Mouse (Mus musculus) cerebellum, adult 2 months (tissue): Measurements from ENCODE around the gene Cphx3.
"Not testable (repeated sequence)": the region's sequence is repeated elsewhere in the genome, so short reads cannot be mapped to it uniquely, and the experiment has no call there.

Experiments used
- CTCF ChIP-seq: fragments of 200-500 bp; IDR thresholded peaks from 2 replicates; pipeline ENCODE4 v1.5.1; 2011; ENCODE audit warnings: low read depth, mild to moderate bottlenecking, control low read depth, low read length, moderate library complexity, borderline replicate concordance; ENCODE audit not compliant: insufficient read depth
- POLR2A ChIP-seq: fragments of 200-500 bp; IDR thresholded peaks from 2 replicates; pipeline ENCODE4 v1.6.1; 2011; ENCODE audit warnings: low read length, control low read depth, borderline replicate concordance; ENCODE audit not compliant: insufficient read depth

GRCm38 (mm10) chr14:26257756-26258617 lies 175.9 kb downstream of the Cphx3 start, which contains the start of gene Duxbl3:
- not testable (repeated sequence) for TF ChIP-seq POLR2A, CTCF
